Mouse (Mus musculus) kidney, adult 2 months (tissue): Measurements from ENCODE around the gene Tdgf1.

Source experiments
- CTCF ChIP-seq: fragments of 200-500 bp; conservative IDR thresholded peaks from 2 replicates; pipeline ENCODE4 v1.5.1; 2011; ENCODE audit warnings: low read depth, mild to moderate bottlenecking, control low read depth, low read length, moderate library complexity, mixed read lengths; ENCODE audit not compliant: insufficient read depth, insufficient read length
- POLR2A ChIP-seq: fragments of 200-500 bp; IDR thresholded peaks from one replicate; pipeline ENCODE4 v1.6.1; 2011; ENCODE audit warnings: low read depth, low read length, control low read depth

- TF ChIP-seq CTCF (peak; percentile 89), POLR2A (no peak)
Observed at GRCm38 (mm10) chr9:110922759-110923158, 23.2 kb downstream of the Tdgf1 start.
